Mouse (Mus musculus): Measurements from ENCODE around the gene Ak7.

GRCm38 (mm10) chr12:105735226-105735888, 29.6 kb downstream of the Ak7 start:
- no peak for TF ChIP-seq POLR2A (IDR thresholded peaks at IDR 0.05; ENCODE audit: low read depth, low read length)
- no peak for TF ChIP-seq CTCF (IDR thresholded peaks at IDR 0.05; ENCODE audit: extremely low read depth, insufficient read depth, insufficient read length, insufficient replicate concordance)

All from spleen, adult 2 months (tissue).